Mouse (Mus musculus) embryonic facial prominence, embryonic 15.5 days (tissue): ENCODE measurements around the gene Bhlhe40. TPM values are rescaled to one million over a fixed set of nuclear protein-coding genes. Genes with fewer than 3 reads are reported as not detected.

Source experiments
- ATAC-seq: fragments of 200-750 bp; cut with Nextera tagmentation; 2 replicates; pipeline ENCODE4 v1.8.0; 2017; ENCODE audit warnings: low read depth, moderate TSS enrichment; ENCODE audit not compliant: insufficient number of reproducible peaks, low FRiP score, low TSS enrichment
- H3K27ac ChIP-seq: fragments of 300-500 bp; sonication (generic); replicated peaks from 2 replicates; pipeline ENCODE4 v1.5.1; 2015; ENCODE audit warnings: mild to moderate bottlenecking, inconsistent platforms
- H3K27me3 ChIP-seq: fragments of 300-500 bp; sonication (generic); 2 replicates; pipeline ENCODE4 v1.6.1; 2015; ENCODE audit warnings: inconsistent platforms
- H3K36me3 ChIP-seq: fragments of 300-500 bp; sonication (generic); 2 replicates; pipeline ENCODE4 v1.6.1; 2015; ENCODE audit warnings: mild to moderate bottlenecking, inconsistent platforms
- H3K4me1 ChIP-seq: fragments of 300-500 bp; sonication (generic); 2 replicates; pipeline ENCODE4 v1.6.1; 2015; ENCODE audit warnings: inconsistent platforms
- H3K4me2 ChIP-seq: fragments of 300-500 bp; sonication (generic); replicated peaks from 2 replicates; pipeline ENCODE4 v1.6.1; 2015; ENCODE audit warnings: mild to moderate bottlenecking, inconsistent platforms
- H3K4me3 ChIP-seq: fragments of 300-500 bp; sonication (generic); replicated peaks from 2 replicates; pipeline ENCODE4 v1.5.1; 2015; ENCODE audit warnings: mild to moderate bottlenecking, inconsistent platforms
- H3K9ac ChIP-seq: fragments of 300-500 bp; sonication (generic); 2 replicates; pipeline ENCODE4 v1.6.1; 2015; ENCODE audit warnings: inconsistent platforms
- H3K9me3 ChIP-seq: fragments of 300-500 bp; sonication (generic); replicated peaks from 2 replicates; pipeline ENCODE4 v1.6.1; 2016; ENCODE audit warnings: inconsistent platforms
- WGBS: fragments of 180-500 bp; shearing (Covaris S2); methylation state at CpG from one replicate; pipeline ENCODE4 v1.1.7; 2015; 5-methylcytosine and 5-hydroxymethylcytosine counted together
- polyA plus RNA-seq: library from polyadenylated mRNA; unstranded; fragments of >200 nt; fragmentation: Nextera tagmentation; extraction: Ambion mirVana; gene quantifications from 2 replicates; pipeline ENCODE4 v1.2.1, GENCODE M21; 2015

The Bhlhe40 gene
- polyA plus RNA-seq, 1 experiment from 2014 or later = 27.4 TPM

GRCm38 (mm10) chr6:108648072-108648471, 12.4 kb upstream of the Bhlhe40 start:
- 71% methylated on average over 6 of the region's 6 CpGs for WGBS

DNA sequence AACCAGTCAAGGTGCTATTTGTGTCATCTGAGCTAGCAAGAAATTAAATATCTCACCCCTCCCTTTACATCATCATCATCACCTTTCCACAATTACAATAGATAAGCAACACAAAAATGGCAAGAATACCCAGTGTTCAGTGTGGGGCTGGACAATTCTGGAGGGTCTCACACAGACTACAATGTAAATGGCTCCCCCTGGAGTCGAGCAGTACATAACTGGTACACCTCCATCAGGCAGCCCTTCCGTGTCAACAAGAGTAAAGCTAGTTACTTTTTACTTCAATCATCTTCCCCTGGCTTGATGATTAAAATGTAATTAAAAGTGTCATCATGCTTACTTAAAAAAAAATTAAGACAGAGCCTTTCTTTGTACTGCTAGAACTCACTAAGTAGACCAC, 4.6 kb upstream of the Bhlhe40 start:
- peaks cover 4% of the 10 kb centered on the region; the same call in 1 of the 2 replicates for H3K27me3 ChIP-seq
- H3K4me2 ChIP-seq = no peak overlapping the region
- no peaks in the 10 kb centered on the region for H3K9me3 ChIP-seq
- H3K27ac ChIP-seq = no peak overlapping the region
- WGBS = 42% methylated on average over 2 of the region's 2 CpGs
- H3K36me3 ChIP-seq = no peaks in the 10 kb centered on the region
- H3K4me1 ChIP-seq = peaks cover 13% of the 10 kb centered on the region
- no peak overlapping the region for H3K4me3 ChIP-seq
- no peak for ATAC-seq
- no peak overlapping the region for H3K9ac ChIP-seq

More at GRCm38 (mm10) chr6:108648072-108648471, 12.4 kb upstream of the Bhlhe40 start:
- no peaks in the 10 kb centered on the region for H3K9me3 ChIP-seq
- no peak overlapping the region for H3K9ac ChIP-seq
- ATAC-seq = no peak
- no peaks in the 10 kb centered on the region for H3K4me1 ChIP-seq
- H3K4me2 ChIP-seq = no peak overlapping the region
- H3K36me3 ChIP-seq = no peaks in the 10 kb centered on the region
- H3K4me3 ChIP-seq = no peak overlapping the region
- no peak overlapping the region for H3K27ac ChIP-seq
- no peaks in the 10 kb centered on the region for H3K27me3 ChIP-seq

DNA sequence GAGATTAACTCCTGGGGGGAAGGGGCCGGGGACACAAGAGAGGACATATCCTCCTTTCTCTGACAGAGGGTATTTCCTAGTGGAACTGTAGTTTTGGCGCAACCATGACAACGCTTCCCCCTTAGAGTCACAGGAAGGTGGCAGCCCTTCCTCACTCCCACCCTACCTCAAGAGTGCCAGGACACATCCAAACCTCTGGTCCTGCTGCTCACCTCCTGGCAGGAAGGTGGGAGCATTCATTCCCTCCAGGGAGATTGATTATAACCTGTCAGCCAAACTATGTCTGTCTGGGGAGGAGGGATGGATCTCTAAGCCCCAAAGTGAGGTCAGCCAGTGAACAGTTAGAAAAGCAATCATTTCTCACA, 2.4 kb upstream of the Bhlhe40 start:
- Histone ChIP-seq H3K9me3 (no peaks in the 10 kb centered on the region), H3K27ac (no peak overlapping the region; the same call in 1 of the 2 replicates), H3K27me3 (peaks cover 4% of the 10 kb centered on the region; the same call in 1 of the 2 replicates), H3K4me1 (peaks cover 33% of the 10 kb centered on the region), H3K4me2 (peak overlapping the region; percentile 95), H3K36me3 (no peaks in the 10 kb centered on the region), H3K4me3 (no peak overlapping the region), H3K9ac (no peak overlapping the region)
- WGBS = 60% methylated on average over 3 of the region's 3 CpGs
- no peak for ATAC-seq

GRCm38 (mm10) chr6:108658416-108659201, 1.8 kb upstream of the Bhlhe40 start:
- Histone ChIP-seq H3K9me3 (no peaks in the 10 kb centered on the region), H3K9ac (peak overlapping the region; percentile 45), H3K4me1 (peaks cover 38% of the 10 kb centered on the region), H3K27ac (peak overlapping the region; percentile 96), H3K4me2 (peak overlapping the region; percentile 95), H3K4me3 (peak overlapping the region; percentile 58), H3K27me3 (peaks cover 4% of the 10 kb centered on the region; the same call in 1 of the 2 replicates), H3K36me3 (no peaks in the 10 kb centered on the region)
- 4% methylated on average over 31 of the region's 31 CpGs for WGBS
- no peak for ATAC-seq

DNA sequence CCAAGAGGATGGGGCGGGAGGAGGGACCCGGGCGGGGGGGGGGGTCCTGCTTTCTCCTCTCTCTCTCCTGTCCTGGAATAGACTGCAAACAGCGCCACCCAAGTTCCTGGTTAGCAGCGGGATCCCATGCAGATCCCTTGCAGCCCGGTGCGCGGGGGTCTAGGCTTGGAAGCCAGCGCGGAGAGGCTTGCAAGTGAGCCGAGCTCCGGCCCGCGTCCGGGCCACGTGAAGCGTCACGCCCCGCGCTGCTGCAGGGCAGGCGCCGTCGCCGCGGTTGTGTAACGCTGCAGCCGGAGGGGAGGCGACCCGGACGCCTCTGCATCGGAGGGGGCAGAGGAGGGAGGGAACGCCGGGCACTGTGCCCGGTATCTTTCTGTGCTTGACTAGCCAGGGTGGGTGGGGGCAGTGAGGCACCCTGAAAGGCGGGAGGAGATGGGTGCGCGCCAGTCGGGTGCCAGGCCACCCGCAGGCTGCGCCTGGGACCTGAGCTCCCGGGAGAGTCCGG, 1.2 kb upstream of the Bhlhe40 start:
- H3K4me1 ChIP-seq = peaks cover 39% of the 10 kb centered on the region
- no peaks in the 10 kb centered on the region for H3K36me3 ChIP-seq
- peak overlapping the region; percentile 96 for H3K27ac ChIP-seq
- under 1% methylated on average over 39 of the region's 42 CpGs for WGBS
- ATAC-seq = peak; percentile 64
- H3K27me3 ChIP-seq = peaks cover 4% of the 10 kb centered on the region; the same call in 1 of the 2 replicates
- no peaks in the 10 kb centered on the region for H3K9me3 ChIP-seq
- peak overlapping the region; percentile 45 for H3K9ac ChIP-seq
- peak overlapping the region; percentile 95 for H3K4me2 ChIP-seq
- peak overlapping the region; percentile 58 for H3K4me3 ChIP-seq

GRCm38 (mm10) chr6:108659726-108660205, 663 bp upstream of the Bhlhe40 start:
- Histone ChIP-seq H3K9ac (peak overlapping the region; percentile 45), H3K4me1 (peaks cover 44% of the 10 kb centered on the region), H3K4me2 (peak overlapping the region; percentile 95), H3K4me3 (peak overlapping the region; percentile 58), H3K9me3 (no peaks in the 10 kb centered on the region), H3K36me3 (peaks cover 4% of the 10 kb centered on the region; the same call in 1 of the 2 replicates), H3K27me3 (peaks cover 4% of the 10 kb centered on the region; the same call in 1 of the 2 replicates), H3K27ac (peak overlapping the region; percentile 96)
- WGBS = 0% methylated on average over 25 of the region's 35 CpGs
- ATAC-seq = peak; percentile 79

DNA sequence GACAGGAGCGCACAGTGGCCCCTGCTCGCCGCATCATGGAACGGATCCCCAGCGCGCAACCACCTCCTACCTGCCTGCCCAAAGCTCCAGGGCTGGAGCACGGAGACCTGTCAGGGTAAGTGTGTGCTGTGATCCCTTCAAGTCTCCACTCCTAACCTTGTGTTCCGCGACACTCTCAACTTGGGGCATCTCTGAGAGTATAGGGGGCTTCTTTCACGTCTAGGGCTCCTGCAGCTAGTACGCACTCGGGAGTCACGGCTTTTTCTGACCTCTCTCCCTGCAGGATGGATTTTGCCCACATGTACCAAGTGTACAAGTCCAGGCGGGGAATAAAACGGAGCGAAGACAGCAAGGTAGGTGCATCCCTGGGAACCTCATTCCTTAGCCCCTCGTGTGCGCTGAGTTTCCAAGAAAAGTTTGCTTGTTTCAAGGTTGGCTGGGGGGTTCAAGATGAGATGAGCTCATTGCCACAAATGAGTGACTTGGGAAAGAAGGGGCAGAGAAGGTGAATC, 505 bp downstream of the Bhlhe40 start:
- no peak for ATAC-seq
- 2% methylated on average over 18 of the region's 18 CpGs for WGBS
- H3K4me2 ChIP-seq = peak overlapping the region; percentile 95
- peak overlapping the region; percentile 51 for H3K9ac ChIP-seq
- peaks cover 11% of the 10 kb centered on the region; the same call in 1 of the 2 replicates for H3K36me3 ChIP-seq
- peaks cover 47% of the 10 kb centered on the region for H3K4me1 ChIP-seq
- H3K4me3 ChIP-seq = peak overlapping the region; percentile 58
- H3K9me3 ChIP-seq = no peaks in the 10 kb centered on the region
- peaks cover 4% of the 10 kb centered on the region; the same call in 1 of the 2 replicates for H3K27me3 ChIP-seq
- peak overlapping the region; percentile 96 for H3K27ac ChIP-seq

GRCm38 (mm10) chr6:108661412-108661811, 983 bp downstream of the Bhlhe40 start:
- H3K9ac ChIP-seq = peak overlapping the region; percentile 51; the same call in 1 of the 2 replicates
- peak overlapping the region; percentile 96 for H3K27ac ChIP-seq
- peaks cover 4% of the 10 kb centered on the region; the same call in 1 of the 2 replicates for H3K27me3 ChIP-seq
- peaks cover 11% of the 10 kb centered on the region; the same call in 1 of the 2 replicates for H3K36me3 ChIP-seq
- H3K4me2 ChIP-seq = peak overlapping the region; percentile 95
- WGBS = under 1% methylated on average over 17 of the region's 17 CpGs
- no peak for ATAC-seq
- H3K9me3 ChIP-seq = no peaks in the 10 kb centered on the region
- peaks cover 47% of the 10 kb centered on the region for H3K4me1 ChIP-seq
- peak overlapping the region; percentile 58 for H3K4me3 ChIP-seq

DNA sequence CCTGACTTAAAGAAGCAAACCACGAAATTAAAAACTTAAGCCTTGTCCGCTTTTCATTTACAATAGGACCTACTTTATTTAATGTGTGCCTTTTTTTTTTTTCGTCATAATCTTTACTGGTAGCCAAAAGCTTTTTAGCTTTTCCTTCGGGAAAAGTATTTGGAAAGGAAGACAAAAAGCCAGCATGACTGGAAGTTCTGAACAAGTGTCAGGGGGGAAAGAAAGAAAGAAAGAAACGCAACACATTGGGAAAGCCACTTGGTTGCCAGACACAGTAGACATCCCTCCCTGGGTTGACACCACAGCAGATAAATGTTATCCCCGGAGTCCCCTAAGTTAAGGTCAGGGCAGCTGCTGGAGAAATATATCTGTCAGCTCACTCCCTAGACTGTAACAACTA, 1.5 kb downstream of the Bhlhe40 start:
- no peak overlapping the region for H3K9ac ChIP-seq
- H3K36me3 ChIP-seq = peaks cover 11% of the 10 kb centered on the region; the same call in 1 of the 2 replicates
- H3K27ac ChIP-seq = no peak overlapping the region
- peaks cover 4% of the 10 kb centered on the region; the same call in 1 of the 2 replicates for H3K27me3 ChIP-seq
- peaks cover 47% of the 10 kb centered on the region for H3K4me1 ChIP-seq
- H3K4me3 ChIP-seq = peak overlapping the region; percentile 58
- no peak for ATAC-seq
- H3K9me3 ChIP-seq = no peaks in the 10 kb centered on the region
- 34% methylated on average over 6 of the region's 6 CpGs for WGBS
- H3K4me2 ChIP-seq = peak overlapping the region; percentile 95

DNA sequence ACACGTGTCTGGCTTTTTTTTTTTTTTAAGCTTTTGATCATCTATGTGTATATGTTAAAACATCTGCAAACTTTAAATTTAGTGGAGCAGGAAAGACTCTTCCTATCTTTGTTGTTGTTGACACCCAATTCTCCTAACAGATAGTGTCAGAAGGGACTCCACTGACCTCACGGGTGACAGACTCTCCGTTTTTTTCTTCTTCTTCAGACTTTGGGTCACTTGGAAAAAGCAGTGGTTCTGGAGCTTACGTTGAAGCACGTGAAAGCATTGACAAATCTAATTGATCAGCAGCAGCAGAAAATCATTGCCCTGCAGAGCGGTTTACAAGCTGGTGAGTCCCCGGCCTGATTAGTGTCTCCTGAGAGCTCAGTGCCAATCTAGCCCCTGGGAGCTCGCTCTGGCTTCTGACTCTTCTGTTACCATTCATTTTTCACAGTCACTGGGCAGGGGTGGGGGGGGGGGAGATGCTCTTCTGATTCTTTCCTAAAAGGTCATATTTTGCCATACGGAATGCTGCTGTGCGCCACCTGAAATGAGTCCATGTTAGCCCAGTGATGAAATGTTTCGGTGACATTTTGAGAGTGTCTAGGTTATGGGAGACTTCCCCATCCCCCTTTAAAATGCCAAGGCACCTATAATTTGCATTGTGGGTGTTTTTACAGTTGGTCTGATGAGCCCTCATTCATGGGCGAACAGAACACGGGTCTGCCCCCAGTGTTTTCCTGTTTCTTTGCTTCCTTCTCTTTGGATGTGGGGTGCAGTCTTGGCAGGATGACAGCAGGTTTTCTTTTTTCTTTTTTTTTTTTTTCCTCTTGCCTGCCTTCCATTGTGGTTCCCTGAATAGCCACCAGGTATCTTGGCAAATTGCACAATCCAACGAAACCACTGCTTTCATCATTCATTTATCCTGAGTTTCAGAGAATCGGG, 2.1 kb downstream of the Bhlhe40 start:
- Histone ChIP-seq H3K4me1 (peaks cover 53% of the 10 kb centered on the region), H3K27ac (no peak overlapping the region), H3K36me3 (peaks cover 11% of the 10 kb centered on the region; the same call in 1 of the 2 replicates), H3K4me2 (peak overlapping the region; percentile 95), H3K4me3 (peak overlapping the region; percentile 58), H3K27me3 (peaks cover 4% of the 10 kb centered on the region; the same call in 1 of the 2 replicates), H3K9ac (no peak overlapping the region), H3K9me3 (no peaks in the 10 kb centered on the region)
- WGBS = 68% methylated on average over 15 of the region's 15 CpGs
- ATAC-seq = no peak
